Mouse (Mus musculus) heart, postnatal 10 days (tissue): Measurements from ENCODE around the gene Gm815. TPM values are rescaled to one million over a fixed set of nuclear protein-coding genes. Genes with fewer than 3 reads are reported as not detected.

Experiments
- DNase-seq, 2 experiments: peaks; one replicate each; pipeline ENCODE4 v3.0.0; 2021
- intact Hi-C: fragments of 180-260 bp; cut with DNase I; formaldehyde crosslinking; loops from one replicate; pipeline ENCODE4 v1.15.1; 2025
- total RNA-seq, 2 experiments: library from RNA; stranded (reverse); gene quantifications; 2 replicates each; pipeline ENCODE4 v1.2.3; 2021

The Gm815 gene
- total RNA-seq: not detected

DNA sequence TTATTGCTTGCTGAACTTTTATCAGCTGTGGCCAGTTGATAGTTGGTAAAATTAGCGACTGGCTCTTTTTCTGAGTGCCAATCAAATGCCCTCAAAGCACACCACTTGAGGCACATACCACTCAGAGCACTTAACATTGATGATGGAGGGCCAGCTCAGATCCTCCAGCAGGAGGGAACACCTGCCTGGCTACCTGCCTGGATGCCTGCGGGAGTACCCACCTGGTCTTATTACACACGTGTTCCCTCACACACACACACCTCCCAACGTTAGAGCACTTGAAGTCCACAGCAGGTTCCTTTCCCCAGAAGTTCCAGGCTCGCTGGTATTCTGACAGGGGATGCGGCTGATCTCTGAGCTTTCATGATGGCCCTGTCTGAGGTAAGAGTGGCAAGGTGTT, at the start of gene Gm815:
Gm815 (plus strand) TSS at position 266 of the 400 bp plus-strand sequence.
- intact Hi-C loops: no loop called here
- DNase-seq: no peak

- DNase-seq: no peak
- intact Hi-C loops: no loop called here
Measured at GRCm38 (mm10) chr19:26837626-26838025, 48.1 kb upstream of the Gm815 start.

DNA sequence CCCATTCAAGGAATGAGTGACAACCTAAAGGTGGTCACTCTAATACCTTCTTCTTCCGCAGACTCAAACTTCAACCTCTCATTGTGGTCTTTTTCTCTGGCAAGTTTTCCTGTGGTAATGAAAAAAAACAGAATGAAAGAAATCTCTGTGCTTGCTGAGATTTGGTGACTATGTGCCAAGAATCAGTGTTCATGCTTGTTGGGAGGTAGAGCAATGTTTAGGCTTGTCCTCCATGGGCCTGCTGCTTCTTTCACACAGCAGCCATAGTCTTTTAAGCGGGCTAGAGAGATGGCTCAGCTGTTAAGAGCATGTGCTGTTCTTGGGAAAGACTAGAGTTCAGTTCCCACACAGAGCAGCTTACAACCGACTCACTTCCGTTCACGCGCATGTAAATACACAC, 41.8 kb upstream of the Gm815 start:
- DNase-seq: no peak
- intact Hi-C loops: no loop called here

DNA sequence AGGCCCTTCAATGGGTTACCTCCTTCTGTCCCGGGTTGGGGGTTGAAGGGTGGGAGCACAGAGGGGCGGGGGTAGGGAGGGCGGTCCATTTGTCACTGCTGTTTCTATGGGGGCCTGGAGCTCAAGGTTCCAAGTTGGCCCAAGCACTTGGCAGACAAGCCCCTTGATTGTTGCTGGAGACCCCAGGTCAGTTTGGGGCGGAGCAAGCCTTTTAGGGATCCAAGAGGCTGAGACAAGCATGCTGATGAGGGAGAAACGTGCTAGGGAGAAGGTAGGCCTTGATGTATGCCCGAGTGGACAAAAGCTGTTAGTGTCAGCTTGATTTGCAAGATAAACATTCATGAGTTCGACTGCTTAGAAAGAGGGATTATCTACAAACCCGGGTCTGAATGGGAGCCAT, 40.9 kb upstream of the Gm815 start:
- intact Hi-C loops: loop anchor here (5.0 kb wide), 1 partner anchor 98 kb away; no protein-coding TSS in a partner anchor
- no peak for DNase-seq

DNA sequence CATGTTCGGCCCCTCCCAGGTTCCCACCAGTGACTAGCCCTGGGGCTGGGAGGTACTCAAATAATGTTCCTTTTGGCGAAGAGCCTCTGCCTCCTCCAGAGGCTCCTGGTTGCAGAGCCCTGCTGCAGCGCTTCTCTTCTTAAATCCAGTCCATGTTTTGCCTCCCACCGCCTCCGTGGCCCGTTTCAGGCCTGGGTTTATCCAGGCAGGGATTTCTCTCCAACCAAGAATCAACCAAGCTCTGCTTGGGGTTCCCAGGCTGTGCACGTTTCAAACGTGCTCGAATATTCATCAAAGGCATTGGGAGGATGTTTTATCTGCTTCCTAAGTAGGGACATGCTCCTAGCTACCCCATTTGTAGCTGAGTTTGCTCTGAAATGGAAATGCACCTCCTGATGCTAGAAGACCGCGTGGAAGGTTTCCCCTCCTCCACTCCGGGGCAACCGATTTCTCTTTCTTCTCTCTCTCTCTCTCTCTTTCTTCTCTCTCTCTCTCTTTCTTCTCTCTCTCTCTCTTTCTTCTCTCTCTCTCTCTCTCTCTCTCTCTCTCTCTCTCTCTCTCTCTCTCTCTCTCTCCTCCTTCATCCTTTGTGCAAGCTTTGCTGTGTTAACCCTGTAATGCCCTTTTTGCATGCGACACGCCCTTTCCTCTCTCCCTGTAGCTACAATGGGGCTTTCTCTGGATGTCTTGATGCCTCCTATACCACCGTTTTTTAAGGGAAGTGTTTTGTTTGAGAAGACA, 40.2 kb upstream of the Gm815 start:
- peak; percentile 88 to 92 for DNase-seq
- intact Hi-C loops: loop anchor here (5.0 kb wide), 1 partner anchor 98 kb away; no protein-coding TSS in a partner anchor

DNA sequence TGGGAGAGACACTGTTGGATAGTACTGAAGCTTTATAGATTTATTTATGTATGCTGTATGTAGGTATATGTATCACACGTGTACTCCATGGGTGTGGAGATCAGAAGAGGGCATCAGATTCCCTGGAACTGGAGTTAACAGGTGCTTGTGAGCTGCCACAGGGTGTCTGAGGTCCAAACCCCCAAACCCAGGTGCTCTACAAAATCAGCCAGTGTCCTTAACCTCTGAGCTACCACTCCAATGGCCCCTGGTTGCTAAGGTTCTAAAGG, 39.7 kb upstream of the Gm815 start:
- intact Hi-C loops: loop anchor here (5.0 kb wide), 1 partner anchor 99 kb away; no protein-coding TSS in a partner anchor
- no peak for DNase-seq

GRCm38 (mm10) chr19:26851017-26851782, 34.5 kb upstream of the Gm815 start:
- DNase-seq: no peak
- intact Hi-C loops: no loop called here

DNA sequence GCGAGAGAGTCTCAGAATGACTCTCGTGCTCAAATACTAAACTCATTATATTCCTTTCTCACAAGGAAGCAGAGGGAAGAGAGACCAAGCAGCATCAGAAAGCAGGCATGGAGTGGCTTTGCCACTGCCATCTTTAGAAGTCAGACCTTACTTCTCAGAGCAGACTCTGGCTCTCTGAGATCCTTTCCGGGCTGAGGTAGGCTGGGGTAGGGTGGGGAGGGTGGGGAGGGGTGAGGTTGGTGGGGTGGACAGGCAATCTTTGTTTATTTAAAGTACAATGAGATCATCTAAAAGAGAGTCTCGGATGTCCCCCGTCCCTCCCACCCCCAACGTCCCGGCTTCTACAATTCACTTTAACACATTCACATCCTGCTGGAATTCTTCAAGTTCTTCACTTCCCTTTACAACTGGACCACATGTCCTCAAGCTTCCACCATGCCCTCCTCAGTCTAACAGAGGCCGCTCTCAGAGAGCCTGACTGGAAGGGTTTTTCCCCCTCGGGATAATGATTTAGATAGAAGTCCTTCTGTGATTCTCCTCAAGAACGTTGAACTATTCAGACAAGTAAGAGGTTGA, 33.3 kb upstream of the Gm815 start:
- DNase-seq: no peak
- intact Hi-C loops: no loop called here

DNA sequence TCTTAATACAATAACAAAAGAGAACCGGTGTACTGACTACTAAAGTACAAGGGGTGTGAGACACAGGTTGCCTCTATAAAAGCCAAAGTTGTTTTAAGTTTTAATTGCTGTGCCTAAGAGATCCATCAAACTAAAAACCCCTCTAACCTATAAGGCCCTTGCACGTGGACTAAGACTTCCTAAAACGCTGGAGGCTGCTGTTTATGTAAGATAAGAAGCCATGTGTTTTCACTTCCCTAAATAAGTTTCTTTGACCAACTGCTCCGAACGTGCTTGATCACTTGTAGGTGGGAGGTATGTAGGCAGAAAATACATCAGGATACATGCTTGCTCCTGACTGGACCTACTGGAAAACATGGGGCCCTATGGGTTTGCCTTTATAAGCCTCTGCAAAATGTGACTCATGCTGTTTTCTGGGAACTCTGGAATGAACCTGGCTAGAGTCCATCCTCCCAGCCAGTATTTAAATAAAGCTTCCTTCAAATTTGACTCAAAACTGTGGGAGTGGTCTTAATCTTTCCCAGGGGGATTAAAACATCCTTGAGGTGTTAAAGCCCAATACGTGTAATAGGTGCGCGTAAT, 31.9 kb upstream of the Gm815 start:
- intact Hi-C loops: no loop called here
- peak in 1 of 2 experiments; percentile 26 for DNase-seq

DNA sequence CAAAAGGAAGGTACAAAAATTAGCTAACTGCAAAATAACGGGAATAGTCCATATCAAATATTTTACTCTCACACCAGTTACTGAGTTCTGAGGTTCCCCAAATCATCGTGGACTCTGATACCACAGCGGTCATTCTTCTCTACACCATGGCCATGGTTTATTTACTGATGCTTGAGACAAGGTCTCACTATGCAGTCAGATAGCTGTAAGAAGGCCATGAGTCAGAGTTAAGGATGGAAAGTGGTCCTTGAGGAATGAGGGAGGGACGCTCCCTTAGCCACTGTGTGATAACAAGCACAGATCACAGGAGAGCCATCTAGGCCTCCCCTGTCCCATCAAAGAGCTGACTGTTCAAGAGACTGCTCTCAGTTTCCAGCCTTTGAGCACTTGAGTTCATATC, 31.0 kb upstream of the Gm815 start:
- no peak for DNase-seq
- intact Hi-C loops: no loop called here

- no peak for DNase-seq
- intact Hi-C loops: no loop called here
Measured at GRCm38 (mm10) chr19:26855152-26855551, 30.5 kb upstream of the Gm815 start.

DNA sequence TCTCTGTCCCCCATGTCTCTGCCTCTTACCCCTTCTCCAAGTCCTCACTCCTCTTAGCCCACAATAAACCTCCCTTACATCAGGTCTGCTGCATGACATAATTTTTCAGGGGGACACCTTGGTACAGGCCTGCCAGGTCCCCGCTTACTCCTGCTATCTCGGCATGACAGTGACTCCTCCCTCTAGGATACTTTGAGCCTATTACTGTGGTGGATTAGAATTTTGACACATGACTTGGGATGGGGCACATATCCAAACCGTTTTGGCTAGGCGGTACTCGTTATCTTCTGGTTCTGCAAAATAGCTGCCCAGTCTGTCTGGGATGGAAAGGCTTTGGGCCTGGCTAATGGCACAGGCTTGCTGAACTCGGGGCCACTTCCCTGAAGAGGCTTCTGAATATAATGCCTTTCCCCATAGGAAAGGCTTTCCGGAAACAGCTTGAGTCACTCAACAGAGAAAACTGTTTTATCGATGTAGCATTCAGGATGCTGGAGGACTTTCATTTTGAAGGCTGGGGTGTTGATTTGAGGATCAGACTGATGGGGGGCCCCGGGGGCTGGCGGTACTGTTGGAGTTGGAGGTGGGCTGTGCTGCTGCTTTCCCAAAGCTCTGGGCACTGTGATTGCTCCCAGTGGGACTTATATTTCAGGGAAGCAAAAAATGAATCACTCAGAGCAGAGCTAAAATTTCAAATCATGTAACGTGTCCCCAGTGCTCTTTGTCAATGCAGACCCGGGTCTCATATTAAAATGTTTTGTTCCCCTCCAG, 27.1 kb upstream of the Gm815 start:
- intact Hi-C loops: no loop called here
- peak; percentile 42 to 45 for DNase-seq

GRCm38 (mm10) chr19:26859195-26859570, 26.5 kb upstream of the Gm815 start:
- DNase-seq: no peak
- intact Hi-C loops: no loop called here

DNA sequence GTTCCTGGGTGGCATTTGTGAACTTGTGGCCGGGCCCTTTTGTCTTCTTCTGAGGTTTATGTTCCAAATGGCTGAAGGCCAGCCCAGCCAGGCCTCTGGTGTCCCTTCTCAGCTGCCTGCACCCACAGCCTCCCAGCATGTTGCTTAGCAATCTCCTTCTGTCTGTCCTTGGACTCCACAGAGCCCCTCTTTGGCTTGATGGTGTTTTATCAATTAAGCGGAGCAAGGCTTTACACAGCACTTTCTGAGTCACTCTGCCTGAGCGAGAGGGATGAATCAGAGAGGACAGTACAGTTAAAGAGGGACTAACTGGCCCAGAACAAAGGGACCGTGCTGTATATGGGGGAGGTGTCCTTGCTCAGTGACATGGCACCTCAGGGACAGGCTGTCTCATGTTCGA, 22.0 kb upstream of the Gm815 start:
- intact Hi-C loops: no loop called here
- no peak for DNase-seq

DNA sequence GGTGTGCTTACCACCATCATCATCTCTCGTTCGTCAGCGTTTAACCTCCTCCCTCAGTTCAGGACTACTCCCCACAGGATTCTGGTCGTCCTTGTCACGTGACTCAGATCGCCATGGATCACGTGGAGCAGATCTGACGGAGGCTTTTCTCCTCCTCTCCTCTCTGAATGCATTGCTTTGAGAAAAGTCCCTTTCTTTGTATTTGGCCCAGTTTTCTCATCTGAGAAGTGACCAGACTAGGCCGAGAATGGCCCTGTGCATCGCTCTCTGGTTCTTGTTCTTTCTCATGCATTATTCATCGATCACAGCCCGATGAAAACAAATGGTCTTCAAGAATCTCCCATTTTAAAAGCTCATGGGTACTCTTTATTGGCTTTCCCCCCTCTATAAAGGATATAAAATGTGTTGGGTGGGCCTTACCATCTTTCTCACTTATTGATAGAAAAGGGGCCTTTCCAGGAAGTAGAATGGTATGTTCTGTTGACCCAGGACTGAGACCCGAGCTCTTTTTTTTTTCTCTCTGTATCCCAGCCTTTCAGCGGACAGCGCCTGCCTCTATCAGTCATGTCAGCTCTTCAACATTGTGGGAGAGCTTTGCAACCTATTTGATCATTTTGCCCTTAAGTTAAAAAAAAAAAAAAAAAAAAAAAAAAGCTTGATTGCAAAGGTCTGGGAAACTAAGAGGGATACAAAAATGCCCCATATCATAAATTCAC, 20.5 kb upstream of the Gm815 start:
- intact Hi-C loops: no loop called here
- DNase-seq: no peak

DNA sequence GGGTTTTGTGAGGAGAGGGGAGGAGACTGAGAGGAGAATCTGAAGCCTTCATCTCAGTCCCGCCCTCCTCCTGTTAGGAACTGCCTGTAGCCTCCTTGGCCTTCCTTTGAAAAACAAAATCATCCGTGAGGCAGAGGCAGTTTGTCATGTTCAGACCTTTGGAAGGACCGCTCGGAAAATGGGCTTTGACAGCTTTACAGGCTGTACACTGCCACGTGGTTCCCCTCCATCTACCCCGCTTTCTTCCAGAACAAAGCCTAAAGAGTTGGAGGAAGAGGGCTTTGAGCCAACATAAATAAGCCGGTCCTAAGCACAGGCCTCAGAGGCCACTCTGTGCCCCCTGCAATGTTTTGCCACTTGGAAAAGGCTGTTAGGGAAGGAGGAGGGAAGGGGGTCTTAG, 19.9 kb upstream of the Gm815 start:
- peak in 1 of 2 experiments; percentile 6 for DNase-seq
- intact Hi-C loops: no loop called here

- intact Hi-C loops: no loop called here
- DNase-seq: no peak
Measured at GRCm38 (mm10) chr19:26869591-26869990, 16.1 kb upstream of the Gm815 start.

DNA sequence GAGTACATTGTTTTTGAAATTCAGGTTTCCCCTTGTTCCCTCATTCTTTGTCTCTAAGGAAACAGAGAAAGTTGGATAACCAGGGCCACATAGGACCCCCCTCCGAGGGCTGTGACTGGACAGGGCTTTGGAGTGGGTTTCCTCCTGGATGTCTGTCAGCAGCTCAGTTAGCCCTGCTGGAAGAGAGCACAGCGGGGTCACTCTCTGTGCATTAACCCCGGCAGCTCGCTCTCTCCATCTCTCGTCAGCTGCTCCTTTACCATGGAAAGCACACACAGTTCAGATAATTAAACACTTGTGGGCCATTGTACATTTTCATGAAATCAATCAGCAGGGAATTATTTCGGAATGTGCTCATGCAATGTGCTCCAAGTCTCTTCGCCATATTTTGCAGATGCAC, 15.4 kb upstream of the Gm815 start:
- DNase-seq: no peak
- intact Hi-C loops: no loop called here

DNA sequence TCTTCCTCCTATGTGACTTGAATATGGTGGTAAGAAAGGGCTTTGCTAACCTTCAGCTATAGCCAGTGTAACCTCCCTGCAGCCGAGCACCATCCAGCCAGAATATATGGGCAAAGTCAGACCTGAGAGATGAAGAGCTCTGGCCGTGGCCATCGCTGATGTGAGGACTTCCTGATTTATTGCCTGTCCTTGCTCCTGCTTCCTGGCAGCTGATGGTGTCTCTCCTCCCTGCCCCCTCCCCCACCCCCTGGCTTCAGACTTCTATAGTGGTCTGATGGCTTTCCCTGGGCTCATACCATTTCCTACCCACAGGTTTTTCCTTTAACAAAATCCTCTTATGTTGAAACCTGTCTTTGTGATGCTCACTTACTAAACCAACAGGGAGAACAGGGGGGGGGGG, 14.6 kb upstream of the Gm815 start:
- intact Hi-C loops: no loop called here
- no peak for DNase-seq

DNA sequence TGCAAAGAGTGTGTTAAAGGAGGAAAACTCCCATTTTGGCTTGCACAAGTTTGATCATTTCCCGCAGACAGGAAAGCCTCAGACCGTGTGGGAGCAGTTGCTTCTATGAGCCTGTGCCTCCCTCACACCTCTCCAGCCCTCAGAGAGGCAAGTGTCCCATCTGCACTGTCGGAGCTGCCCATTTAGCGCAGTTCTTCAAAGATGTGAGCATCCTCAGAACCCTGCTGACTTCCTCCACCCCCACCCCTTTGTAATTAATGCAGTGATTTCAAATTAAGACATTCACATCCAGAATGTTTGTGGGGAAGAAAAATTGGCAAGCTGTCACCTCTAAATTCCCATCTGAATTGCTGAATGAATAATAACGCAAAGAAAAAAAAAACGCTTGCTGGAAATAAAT, 12.8 kb upstream of the Gm815 start:
- DNase-seq: no peak
- intact Hi-C loops: no loop called here
